Mouse (Mus musculus) right cerebral cortex, postnatal 4 days (tissue): ENCODE results near the gene Blcap.
"Not testable (repeated sequence)": the region's sequence is repeated elsewhere in the genome, so short reads cannot be mapped to it uniquely, and the experiment has no call there.

Experiments
- DNase-seq: peaks from one replicate; pipeline ENCODE4 v3.0.0-alpha.2; 2022

The Blcap gene

DNA sequence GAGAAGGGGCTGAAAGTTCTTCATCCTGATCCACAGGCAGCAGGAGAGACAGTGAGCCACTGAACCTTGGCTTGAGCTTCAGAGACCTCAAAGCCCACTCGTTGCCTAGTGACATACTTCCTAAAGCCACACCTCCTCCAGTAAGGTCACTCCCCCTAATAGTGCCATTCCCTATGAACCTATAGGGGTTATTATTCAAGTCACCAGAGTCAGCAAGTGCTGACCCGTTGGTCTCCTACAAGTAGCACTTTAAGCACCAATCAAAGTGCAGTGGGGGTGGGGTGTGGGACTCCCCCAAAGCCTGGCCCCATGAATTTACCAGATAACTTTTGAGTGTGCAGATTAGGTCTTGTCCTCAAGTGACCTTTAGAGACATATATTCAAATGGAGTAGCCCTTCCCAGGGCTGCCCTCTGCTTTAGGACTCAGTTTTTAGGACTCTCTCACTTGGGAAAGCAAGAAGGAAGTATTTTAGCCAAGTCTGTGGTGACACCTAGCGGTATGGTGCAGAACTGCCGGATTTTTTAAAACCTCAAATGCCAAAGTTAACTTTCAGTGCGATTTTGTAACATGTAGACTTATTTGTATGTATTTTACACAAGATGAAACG, at the start of gene Blcap:
Gene Blcap, minus strand, starts transcription at position 51 of the 609 bp plus-strand sequence.
- DNase-seq, result peak; percentile 59

DNA sequence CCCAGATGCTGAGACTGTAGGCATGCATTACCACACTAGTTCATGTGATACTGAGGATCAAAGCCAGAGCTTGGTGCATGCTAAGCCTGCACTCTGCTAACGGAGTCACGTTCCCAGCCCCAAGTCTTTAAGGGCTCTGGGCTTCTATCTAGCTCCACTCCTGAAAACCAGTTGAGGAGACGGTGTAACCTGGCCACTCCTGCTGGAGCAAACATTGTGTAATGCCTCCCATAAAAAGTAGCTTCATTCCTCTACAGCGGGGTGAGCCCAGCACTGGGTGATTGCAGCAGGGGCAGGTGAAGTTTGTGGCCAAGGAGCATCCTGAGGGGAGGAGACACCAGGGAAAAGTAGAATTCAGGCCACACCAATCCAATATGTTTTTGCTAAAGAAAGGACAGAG, 47.3 kb upstream of the Blcap start:
- no peak for DNase-seq

DNA sequence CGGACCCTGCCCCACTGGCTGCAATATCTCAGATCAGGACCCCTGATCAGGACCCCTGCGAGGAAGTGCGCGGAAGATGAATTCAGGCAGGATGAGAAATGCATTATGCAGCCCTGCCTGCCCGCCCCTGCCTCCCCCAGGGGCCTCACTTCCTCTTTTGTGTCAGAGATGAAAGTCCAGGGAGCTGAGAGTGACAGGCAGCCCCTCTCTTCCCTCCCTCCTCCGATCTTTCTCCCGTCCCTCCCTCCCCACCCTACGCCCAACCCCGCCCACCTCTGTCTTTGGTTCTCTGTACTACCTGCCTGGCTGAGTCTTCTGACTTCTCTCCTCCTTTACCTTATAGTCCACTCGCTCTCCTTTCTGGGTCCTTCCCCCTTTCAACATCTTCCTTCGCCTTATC, 42.9 kb upstream of the Blcap start:
- no peak for DNase-seq

DNA sequence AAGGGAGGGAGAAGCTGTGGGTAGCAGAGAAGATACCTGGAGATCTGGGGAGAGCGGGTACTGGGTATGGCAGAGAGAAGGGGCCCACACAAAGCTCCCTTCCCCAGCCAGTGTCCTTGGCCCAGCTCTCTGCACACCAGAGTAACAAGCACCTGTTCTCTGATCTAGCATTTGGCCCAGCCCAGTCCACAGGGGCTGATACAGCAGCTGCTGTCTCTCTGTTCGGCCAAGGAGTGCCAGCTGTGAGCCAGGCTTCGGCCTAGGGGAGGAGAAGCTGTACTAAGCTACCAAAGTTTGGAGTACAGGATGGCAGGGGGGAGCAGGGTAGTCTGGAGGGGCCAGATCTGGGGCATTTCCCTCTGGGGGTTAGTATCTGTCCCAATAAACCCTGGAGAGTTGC, 40.7 kb upstream of the Blcap start:
- DNase-seq, result no peak

DNA sequence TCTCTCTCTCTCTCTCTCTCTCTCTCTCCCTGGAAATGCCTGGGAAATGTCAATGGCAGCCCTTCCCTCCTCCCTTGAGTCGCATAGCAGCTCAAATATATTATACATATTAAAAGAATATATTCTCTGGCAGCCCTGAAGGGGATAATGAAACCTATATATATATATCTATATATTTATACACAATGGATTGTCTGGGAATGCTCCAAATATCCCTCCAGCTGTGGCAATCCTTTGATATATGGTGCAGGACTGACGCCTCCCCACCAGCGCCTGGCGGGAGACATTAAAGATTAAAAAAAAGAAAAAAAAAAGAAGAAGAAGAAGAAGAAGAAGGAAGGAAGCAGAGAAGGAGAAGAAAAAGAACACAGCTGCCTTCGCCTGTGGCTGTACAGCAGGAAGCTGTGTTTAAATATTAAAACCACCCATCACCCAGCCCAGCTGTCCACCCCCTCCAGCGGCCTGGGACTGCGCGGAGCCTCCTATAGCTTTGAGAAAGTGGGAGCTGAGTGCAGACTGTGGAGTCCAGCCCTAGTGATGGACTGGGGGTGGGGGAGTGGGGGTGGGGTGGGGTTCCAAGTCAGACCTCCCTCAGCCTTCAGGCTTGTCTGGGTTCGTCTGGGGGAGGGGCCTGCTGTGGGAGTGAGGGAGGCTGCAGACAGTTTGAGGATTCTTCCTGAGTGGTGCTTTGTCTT, 36.6 kb upstream of the Blcap start:
- no peak for DNase-seq

DNA sequence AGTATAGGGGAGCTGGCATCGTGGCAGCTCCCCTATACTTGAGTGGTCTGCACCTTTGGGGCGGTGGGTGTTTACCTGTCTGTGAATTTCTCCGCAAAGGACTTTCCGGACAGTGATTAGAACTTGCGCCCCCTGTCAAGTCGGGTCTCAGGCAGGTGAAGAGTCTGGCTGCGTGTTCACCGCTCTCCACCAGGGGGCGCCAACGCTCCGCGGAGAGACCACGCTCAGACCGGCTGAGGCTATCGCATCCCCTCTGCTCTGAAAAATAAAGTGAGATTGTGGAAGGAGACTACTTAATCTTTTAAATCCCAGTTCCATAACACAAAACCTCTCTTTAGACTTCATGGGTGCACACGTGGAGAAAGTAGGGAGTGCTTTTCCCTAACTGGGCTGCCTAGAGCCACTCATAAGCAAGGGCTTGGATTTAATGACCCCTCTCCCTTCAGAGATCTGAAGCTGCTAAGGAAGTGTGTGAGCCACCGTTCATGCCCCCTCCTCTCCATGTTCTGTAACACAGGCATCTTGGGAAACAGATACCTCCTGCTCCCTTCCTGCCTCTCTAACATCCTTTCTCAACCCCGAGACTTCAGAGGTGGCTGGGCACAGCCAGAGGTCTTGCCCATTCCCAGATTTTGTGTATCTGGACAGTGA, 34.1 kb upstream of the Blcap start:
- DNase-seq, result peak; percentile 94

DNA sequence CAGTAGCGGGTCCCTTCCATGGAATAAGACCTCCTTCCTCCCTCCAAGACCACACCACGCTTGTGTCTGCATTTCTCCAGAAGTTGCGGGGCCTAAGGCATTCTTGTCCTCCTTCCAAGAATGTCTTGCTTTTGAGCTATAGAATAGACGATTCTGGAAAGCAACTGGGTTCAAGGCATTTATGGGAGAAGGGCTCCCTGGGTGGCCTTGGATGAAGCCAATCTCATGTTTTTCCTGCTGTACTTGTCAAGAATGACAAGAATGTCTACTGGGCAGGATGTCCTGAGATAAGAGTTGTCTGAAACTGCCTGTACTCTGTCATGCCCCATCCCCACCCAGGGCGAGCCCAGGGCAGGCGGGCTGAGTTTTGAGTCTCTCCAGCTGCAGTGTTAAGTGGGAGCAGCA, 30.4 kb upstream of the Blcap start:
- DNase-seq, result no peak

DNA sequence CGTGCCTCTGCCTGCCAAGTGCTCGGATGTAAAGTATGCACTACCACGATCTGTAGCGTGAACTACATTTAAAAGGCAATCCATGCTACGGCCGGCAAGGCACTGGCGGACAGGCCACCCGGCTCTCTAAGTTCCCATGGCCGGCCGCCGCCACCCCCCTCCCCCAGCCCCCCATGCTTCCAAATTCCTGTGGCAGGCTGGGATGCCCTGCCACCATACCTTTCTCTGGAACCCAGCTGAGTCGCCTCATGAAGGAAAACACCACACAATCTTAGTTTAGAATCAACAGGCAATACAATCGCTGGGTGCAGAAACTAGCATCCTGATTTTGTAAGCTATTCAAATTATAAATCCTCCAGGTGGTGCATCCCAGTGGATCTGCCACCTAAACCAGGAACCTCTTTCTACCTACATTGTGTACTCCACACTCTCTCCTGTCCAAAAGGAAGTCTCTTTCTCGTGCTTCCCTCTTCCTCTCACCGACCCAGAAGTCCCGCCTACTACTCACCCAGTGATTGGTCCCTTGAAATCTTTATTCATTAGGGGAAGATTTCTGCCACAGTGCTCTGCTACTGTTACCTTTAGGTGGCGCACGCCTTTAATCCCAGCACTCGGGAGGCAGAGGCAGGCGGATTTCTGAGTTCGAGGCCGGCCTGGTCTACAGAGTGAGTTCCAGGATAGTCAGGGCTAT, 25.9 kb upstream of the Blcap start:
- DNase-seq, result no peak

DNA sequence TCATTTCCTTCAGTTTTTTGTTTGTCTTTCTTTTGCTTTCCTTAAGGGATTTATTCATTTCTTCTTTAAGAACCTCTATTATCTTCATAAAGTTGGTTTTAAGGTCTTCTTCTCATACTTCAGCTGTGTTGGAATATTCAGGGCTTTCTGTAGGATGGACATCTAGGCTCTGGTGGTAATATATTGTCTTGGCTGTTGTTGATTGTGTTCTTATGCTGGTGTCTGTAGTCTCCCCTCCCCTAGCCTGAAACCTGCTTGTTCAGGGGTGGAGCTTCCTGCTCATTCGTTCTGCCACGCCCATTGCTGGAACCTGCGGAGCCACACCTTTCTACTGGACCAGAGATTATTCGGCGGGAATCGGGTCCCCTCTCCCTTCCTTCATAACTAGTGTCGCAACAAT, 14.3 kb upstream of the Blcap start:
- DNase-seq, result not testable (repeated sequence)

DNA sequence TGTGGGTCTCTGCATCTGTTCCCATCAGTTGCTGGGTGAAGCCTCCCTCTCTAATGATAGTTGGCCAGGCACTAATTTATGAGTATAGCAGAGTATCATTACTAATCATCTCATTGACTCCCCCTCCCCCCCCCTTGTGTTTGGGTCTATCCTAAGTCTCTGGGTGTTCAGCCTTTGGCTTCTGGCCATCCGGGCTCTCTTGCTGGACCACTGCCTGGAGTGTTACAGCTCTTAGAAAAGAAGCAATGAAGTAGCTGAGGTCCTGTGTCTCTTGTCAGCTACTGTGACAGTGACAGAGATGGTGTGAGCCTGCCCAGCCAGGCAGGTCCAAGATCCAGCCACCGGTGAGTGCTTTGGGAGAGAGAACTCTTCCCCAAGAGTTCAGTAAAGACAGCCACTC, 1.7 kb upstream of the Blcap start:
- no peak for DNase-seq

DNA sequence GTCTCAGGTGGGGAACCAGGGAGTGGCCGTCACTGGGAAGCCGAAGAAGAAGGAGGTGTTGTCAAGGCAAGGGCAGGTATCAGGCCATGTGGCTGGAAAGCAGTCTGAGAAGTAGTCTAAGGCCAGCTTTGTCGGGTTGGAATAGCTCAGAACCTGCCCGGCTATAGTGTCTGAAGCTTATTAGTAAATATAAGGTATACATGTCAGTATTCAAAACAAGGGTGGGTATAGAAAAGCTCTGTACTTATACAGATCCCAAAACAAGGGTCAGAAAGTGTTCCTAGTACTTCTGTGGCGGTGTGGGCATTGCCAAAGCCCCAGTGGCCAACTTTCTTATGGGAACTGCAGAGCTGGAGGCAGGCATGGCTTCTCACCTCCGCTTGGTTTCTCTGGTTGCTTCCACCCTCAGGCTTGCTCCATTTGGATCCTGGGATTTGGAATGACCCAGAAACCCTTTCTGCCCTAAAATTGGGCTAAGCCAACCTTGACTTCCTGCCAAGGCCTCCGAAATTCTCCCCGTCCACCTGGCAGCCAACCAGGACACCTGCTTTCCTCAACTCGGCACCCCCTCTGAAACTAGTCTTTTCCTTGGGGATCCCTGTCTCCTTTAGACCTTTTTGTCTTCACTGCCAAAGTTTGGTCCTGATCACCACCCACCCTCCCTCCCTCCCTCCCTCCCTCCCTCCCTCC, 1.1 kb downstream of the Blcap start:
- peak; percentile 40 for DNase-seq

DNA sequence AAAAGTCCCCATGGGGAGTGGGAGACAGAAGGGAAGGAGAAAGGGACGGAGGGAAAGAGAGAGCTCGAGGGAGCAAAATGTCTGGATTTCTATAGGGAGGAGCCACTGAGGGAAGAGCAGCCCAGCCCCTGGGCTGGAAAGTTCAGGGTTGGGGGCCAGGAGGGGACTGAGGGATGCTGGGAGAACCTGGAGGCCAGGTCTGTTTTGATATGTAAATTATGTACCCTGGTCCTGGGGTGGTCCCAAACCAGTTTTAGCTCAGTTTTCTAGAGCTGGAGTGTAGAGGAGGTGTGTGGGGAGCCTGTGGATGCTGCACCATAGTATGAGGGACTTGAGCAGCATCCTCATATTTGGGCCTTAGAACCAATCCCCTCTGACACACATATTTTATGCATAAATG, 2.2 kb downstream of the Blcap start:
- DNase-seq, result no peak

DNA sequence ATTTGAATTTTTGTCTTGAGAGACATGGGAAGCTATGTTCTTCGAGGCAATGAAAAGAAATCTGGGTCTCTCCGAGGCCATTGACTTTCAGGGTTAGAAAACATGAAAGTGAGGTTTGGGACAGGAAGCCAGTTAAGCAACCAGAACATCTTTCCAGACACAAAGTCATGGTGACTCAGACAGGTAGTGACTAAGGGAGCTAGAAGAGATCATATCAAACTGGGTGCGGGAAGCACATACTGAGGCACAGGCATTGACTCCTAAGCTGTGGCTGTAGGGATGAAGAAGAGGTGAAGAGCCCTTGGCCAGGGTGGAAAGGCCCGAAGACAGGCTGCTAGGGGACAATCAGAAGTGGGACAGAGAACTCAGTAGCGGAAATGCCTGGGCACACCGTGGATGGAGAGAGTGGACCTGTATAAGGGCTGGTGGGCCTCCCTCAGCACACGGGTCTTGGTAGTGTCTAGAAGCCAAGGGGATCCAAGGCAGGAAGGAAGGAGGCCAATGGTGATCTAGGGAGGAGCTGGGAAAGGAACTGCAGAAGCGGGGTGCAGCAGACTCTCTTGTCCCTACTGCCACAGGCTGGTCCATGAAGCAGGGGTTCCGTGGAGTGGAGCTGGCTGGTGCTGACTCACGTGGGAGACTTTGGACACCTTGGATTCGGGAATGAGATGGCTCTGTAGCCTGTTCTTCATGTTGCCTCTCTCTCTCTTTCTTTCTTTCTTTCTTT, 3.7 kb downstream of the Blcap start:
- no peak for DNase-seq

DNA sequence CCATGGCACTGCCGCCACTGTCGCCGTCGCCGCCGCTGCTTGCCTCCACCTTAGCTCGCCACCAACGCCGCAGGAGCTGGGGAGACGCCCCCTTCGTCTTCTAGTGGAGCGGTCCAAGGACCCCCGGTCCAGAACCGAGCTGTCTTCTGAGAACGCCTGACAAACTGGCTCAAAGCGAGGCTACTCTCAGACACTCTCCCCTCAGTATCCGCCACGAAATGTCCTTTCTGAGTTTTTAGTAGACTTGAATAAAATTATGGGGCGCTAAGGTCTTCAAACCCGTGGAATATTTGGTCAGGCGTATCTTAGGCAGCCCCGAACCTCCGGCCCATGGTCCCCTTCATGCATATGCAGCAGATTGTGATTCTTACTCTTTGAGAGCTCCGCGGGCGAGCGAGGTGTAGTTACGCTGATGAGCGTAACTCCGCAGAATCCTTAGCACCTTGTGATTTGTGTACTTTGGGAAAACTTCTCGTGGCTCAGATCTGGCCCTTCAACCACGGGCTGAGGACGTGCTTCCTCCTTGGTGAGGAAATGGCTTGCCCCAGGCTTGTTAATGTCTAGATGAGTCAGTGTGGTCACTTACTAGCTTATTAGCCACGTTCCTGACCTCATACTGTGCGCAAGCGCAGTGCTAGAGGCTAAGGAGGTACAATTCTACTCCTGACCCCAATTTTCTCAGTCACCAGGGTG, 4.7 kb downstream of the Blcap start:
- peak; percentile 80 for DNase-seq

DNA sequence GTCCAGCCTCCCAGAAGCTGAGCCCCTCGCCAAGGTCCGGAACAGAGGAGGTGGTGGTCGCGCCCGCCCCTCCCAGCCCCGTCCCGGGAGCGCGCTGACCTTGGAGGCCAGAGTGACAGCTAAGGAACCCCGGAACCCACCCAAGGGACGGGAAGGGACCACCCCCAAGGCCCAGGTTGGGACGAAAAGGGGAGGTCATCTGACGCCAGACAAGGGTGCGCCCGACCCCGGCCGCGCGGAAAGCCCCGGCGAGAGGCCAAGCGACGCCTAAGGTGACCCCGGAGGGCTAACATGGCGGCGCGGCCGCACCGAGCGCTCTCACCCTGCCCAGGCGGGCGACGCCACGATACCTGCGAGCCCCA, 5.2 kb downstream of the Blcap start:
- DNase-seq, result no peak

DNA sequence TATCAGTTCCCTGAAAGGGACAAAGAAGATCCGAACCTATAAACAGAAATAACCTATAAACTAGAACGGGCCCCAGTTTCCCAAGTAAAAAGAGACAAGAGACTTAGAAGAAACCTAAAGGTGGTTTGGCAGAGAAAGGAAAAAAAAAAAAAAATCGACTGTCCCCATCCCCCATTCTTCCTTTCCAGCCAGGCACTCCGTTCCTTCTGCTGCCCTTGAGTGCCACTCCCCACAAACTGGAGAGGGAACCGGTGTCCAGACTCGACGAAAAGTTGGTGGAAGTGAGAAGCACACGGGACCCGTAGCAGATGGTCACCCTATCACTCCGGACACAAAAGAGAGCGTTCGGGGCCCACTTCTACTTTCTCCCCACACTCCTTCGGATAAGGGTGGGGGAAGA, 5.6 kb downstream of the Blcap start:
- peak; percentile 5 for DNase-seq

DNA sequence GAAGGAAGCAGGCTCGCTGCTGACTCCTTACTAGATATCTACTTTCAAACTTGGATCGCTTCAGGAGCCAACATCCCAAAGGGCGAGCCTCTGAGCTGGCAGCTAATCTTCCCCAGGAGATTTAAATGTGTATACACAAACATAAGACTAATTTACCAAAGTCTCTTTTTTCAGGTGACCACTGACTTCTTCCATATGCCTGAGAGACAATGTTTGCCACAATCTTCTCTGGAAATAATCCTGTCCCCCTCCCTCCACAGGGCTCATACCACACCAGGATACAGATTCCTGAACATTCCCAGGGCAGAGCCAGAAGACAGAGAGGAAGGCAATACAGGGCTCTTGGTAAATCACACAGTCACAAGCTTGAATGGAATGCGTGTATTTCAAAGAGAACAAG, 6.4 kb downstream of the Blcap start:
- DNase-seq, result no peak

DNA sequence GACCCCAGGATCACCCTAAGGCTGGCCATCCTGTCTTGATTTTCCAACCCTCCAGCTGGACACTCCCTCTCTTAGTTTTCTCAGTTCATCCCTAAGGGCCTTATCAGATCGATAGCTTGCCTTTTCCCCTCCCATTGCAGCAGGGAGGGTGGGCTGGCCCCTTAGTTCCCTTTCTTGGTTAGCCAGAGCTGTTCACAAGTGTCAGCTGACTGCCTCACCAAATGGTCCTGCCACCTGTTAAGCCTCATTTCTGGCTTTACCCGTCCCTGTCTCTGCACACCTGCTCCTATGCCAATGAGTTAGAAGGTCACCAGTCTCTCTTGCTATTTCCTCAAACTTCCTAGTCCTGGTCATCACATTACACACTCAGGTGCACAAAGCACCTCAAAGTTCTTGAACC, 8.0 kb downstream of the Blcap start:
- DNase-seq, result no peak

DNA sequence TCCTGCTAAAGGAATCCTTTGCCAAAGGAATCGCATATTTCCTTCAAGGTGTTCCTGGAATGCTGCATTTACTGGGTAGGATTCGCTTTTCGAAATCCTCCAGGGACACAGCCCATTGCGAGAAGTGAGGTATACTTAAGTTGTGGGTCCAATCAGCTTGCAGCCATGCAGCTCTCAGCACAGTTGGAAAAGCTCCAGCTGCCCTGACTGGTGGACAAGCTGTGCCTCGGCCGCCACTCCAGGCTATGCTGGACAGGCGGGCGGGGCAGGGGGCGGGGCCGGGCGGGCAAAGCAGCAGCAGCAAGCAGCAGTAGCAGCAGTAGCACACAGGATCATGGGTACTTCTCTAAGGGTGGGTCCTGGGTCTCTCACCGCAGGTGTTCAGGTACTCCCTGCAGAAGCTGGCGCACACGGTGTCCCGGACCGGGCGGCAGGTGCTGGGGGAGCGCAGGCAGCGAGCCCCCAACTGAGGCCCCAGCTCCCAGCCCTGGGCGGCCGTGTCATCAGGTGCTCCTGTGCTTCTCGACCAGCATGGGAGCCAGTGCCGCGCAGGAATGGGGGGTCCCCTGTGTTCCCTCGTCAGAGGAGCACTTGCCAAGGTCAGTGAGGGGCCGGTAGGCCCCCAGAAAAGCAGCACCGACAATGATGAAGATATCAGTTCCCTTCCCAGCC, 9.8 kb downstream of the Blcap start:
- DNase-seq, result peak; percentile 75

DNA sequence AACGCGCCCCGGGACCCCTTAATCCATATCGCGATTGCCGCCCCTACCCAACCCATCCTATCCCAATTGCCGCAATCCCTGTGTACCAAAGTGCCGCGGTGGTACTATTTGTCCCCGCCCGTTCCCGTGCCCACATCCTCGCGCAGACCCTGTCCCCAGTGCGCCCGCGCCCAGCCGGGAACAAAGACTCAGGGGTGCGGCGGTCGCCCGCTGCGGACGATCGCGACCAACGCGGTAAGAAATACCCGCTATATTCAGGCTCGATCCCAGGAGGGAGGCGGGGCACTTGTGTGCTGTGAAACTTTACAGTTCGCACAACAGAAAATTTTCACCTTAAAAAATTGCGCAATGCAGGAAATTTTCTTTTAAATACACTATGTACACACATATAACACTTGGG, 10.8 kb downstream of the Blcap start:
- peak; percentile 34 for DNase-seq

DNA sequence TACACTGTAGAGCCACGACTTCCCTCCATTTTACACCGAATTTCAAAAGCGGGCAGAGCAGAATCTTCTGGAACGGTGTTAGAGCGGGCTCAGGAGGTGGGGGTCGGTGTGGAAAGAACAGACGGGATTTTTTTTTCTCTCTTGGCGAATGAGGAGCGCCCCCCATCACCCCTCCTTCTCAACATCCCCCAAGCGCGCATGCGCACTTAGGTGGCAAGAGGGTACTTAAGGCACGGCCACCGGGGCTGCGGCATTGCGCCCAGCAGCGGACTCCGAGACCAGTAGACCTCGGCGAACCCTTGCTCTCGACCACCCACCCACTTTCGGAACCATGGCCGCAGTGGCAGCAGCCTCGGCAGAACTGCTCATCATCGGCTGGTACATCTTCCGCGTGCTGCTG, 11.2 kb downstream of the Blcap start, which contains the start of gene Nnat:
Gene Nnat, plus strand, starts transcription at position 221 of the 400 bp plus-strand sequence.
- DNase-seq, result peak; percentile 85
